Mouse (Mus musculus): ENCODE results near the gene Pan2. TPM values are rescaled to one million over a fixed set of nuclear protein-coding genes. Genes with fewer than 3 reads are reported as not detected.
A peak's percentile ranks its signal among the peaks of the same experiment; 100 is the strongest.
"Not testable (repeated sequence)": the region's sequence is repeated elsewhere in the genome, so short reads cannot be mapped to it uniquely, and the experiment has no call there.

Gene Pan2
- 10 to 100 TPM; 17.7 to 19.6 TPM for total RNA-seq (2021)
- long read RNA-seq, experiment 1, partial matches to known transcripts = 10 of 14 reads
- long read RNA-seq, experiment 1, other reads (novel, unspliced or antisense) = 3 of 14 reads
- long read RNA-seq, experiment 2, full-length matches to known transcripts = 1 of 5 reads
- long read RNA-seq, experiment 2, partial matches to known transcripts = 0 of 5 reads
- long read RNA-seq, experiment 2, other reads (novel, unspliced or antisense) = 4 of 5 reads

- DNase-seq = peak; percentile 98 to 99
These were observed at the start of gene Pan2 for GRCm38 (mm10) chr10:128303126-128304021. TSS of gene Pan2 (plus strand) at chr10:128303335.

GRCm38 (mm10) chr10:128253677-128254255 is 49.4 kb upstream of the Pan2 start, which contains the start of gene Apon:
TSS of gene Apon (plus strand) at chr10:128254096.
- no peak for DNase-seq

- no peak for DNase-seq
These were observed 47.2 kb upstream of the Pan2 start for GRCm38 (mm10) chr10:128255925-128256324.

- no peak for DNase-seq
These were observed 46.8 kb upstream of the Pan2 start for GRCm38 (mm10) chr10:128256328-128256727.

- no peak for DNase-seq
These were observed 44.2 kb upstream of the Pan2 start for GRCm38 (mm10) chr10:128258953-128259352.

- no peak for DNase-seq
These were observed 43.2 kb upstream of the Pan2 start for GRCm38 (mm10) chr10:128259946-128260345.

- not testable (repeated sequence) for DNase-seq
These were observed 42.8 kb upstream of the Pan2 start for GRCm38 (mm10) chr10:128260376-128260775.

GRCm38 (mm10) chr10:128262300-128262699 is 40.8 kb upstream of the Pan2 start:
- DNase-seq = no peak

- DNase-seq = no peak
These were observed 39.5 kb upstream of the Pan2 start for GRCm38 (mm10) chr10:128263393-128264310.

DNA sequence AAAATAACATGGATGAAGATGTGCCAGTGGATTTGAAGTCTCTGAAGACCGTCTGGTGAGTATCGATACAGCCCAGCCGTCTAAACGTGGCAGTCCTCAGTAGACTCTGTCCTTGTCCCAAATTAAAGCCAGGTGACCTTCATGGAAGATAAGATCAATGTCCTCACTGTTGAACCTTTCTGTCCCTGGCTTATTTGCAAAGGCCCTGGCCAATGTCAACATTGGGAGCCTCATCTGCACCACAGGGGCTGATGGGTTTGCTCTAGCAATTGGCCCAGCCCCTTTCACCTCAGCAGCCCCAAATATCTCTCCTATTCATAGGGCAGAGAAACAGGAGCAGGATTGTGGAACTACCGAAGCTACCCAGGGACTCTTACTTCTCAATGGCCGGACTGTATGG is 34.8 kb upstream of the Pan2 start, which contains the start of gene Apof:
Apof (plus strand) TSS at position 301 of the 400 bp plus-strand sequence.
- DNase-seq = peak in 1 of 2 experiments; percentile 48

DNA sequence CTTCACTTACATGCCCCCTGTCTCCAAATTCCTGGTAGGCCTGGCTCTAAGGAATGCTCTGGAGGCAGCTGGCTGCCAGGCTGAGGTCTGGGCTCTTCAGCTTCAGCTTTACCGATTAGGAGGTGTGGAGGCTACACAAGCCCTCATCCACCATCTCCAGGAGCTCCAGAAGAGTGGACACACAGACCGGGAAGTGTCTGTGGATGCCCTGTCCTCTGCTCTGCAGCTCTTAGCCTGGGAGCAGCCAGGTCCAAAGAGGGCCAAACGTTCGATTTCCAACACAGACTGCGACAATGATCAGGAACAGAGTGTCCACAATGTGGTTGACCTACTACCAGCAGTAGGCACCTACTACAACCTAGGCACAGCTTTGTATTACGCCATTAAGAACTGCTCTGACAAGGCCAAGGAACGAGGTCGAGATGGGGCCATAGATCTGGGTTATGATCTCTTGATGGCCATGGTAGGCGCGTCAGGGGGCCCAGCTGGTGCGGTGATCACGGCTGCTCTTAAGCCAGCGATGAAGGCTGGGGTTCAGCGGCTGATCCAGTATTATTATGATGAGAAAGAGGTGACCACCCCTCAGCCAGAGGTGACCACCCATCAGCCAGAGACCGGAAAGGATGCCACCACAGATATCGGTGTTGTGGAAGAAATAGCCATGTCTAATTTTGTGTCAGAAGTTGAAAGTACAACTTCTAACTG is 33.8 kb upstream of the Pan2 start:
- no peak for DNase-seq

- peak; percentile 98 to 99 for DNase-seq
These were observed 32.8 kb upstream of the Pan2 start, which contains the start of gene Stat2 for GRCm38 (mm10) chr10:128270287-128270841. TSS of gene Stat2 (plus strand) at chr10:128270559.

DNA sequence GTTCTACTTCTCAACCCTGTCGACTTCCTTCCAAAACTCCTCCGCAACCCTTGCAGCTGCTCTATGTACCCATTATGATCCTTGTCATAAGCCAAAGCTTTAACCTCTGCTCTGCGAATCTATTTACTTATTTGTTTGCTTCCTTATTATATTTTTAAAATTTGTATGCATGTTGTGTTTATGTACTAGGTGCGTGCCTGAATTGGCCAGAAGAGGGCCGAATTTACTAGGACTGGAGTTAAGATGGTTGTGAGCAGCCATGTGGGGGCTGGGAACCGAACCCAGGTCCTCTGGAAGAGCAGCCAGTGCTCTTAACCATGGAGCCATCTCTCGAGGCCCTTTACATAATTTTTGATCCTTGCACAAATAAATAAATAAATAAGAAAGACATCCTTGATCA is 32.3 kb upstream of the Pan2 start:
- no peak for DNase-seq

DNA sequence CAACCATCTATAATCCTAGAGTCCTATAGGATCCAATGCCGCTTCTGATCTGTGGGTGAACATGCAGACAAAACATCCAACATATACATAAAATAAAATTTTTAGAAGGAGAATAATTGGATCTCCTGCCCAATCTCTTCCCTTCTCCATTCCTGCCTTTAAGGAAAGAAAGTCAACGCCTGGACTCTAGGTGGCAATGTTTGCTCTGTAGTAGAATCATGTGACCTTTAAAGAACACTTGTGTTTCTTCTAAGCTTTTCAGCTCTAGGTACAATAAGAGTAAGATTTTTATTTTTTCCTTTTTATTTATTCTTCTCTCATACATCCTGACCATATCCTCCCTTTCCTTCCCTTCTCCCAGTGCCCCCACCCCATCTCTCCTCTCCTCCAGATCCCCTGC is 31.3 kb upstream of the Pan2 start:
- DNase-seq = peak in 1 of 2 experiments; percentile 34

DNA sequence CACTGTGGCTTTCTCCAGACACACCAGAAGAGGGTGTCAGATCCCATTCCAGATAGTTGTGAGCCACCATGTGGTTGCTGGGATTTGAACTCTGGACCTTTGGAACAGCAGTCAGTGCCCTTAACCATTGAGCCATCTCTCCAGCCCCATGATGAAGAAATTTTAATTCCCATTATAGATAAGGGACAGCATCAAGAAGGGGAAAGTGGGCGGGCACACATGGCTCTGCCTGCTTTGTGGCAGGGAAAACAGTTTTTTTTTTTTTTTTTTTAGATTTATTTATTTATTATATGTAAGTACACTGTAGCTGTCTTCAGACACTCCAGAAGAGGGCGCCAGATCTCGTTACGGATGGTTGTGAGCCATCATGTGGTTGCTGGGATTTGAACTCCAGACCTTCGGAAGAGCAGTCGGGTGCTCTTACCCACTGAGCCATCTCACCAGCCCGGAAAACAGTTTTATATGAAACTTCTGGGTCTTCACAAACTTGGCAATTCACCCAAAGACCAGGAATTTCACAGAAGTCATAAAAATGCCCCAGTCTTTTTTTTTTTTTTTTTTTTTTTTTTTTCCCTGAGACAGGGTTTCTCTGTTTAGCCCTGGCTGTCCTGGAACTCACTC is 30.2 kb upstream of the Pan2 start:
- DNase-seq = not testable (repeated sequence)

DNA sequence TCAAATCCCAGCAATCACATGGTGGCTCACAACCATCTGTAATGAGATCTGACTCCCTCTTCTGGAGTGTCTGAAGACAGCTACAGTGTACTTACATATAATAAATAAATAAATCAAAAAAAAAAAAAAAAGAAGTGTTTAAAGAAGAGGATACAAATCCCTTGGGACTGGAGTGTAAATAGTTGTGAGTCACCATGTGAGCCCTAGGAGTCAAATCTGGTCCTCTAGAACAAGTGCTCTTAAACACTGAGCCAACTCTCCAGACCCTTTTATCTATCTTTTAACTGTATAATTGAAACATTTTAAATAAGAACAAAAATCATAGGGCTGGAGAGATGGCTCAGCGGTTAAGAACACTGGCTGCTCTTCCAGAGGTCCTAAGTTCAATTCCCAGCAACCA is 27.8 kb upstream of the Pan2 start:
- not testable (repeated sequence) for DNase-seq

- DNase-seq = no peak
These were observed 25.0 kb upstream of the Pan2 start for GRCm38 (mm10) chr10:128278158-128278557.

DNA sequence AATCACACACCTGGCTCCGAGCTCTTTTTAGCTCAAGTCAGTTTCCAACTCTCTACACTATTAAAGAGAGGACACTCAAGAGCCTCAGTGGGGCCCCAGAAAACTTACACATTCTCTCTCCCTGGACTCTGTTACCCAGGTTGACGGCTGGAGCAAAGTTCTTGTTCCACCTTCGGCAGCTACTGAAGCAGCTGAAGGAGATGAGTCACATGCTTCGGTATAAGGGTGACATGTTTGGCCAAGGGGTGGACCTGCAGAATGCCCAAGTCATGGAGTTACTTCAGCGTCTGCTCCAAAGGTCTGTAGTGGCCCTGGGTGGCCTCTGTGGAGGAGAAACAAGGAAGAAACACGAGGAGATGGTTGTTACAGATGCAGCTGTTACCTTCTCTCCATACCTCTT is 22.2 kb upstream of the Pan2 start:
- DNase-seq = no peak

- DNase-seq = no peak
These were observed 21.5 kb upstream of the Pan2 start for GRCm38 (mm10) chr10:128281682-128282081.

DNA sequence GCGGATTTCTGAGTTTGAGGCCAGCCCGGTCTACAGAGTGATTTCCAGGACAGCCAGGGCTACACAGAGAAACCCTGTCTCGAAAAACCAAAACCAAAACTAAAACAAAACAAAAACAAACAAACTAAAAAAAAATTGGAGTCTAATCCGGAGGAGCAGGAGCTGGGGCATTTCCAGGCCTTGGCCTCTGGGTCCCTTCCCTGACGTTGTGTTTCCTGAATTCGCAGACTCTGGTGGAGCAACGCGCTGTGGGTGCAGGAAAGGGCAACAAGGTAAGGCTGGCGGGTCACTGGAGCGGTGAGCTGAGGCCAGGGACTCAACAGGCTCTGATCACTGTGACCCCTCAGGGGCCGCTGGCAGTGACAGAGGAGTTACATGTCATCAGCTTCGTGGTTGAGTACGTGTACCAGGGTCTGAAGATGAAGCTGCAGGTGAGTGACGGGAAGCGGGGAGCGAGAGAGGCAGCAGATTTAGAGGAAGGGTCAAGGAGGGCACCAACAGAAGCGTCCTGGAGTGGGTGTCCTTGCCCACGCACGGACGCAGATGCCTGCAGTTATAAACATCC is 20.2 kb upstream of the Pan2 start:
- DNase-seq = peak in 1 of 2 experiments; percentile 34

Data from adrenal gland, postnatal 36 days (tissue).